Mouse (Mus musculus) embryonic facial prominence, embryonic 12.5 days (tissue): ENCODE measurements around the gene Unc5b. TPM values are rescaled to one million over a fixed set of nuclear protein-coding genes. Genes with fewer than 3 reads are reported as not detected.

Experiments
- ATAC-seq: fragments of 200-750 bp; cut with Nextera tagmentation; 2 replicates; pipeline ENCODE4 v1.8.0; 2017; ENCODE audit not compliant: insufficient number of reproducible peaks, insufficient read depth, low FRiP score, low TSS enrichment
- H3K27ac ChIP-seq: fragments of 300-500 bp; sonication (generic); 2 replicates; pipeline ENCODE4 v1.5.1; 2016; ENCODE audit warnings: mild to moderate bottlenecking
- H3K27me3 ChIP-seq: fragments of 300-500 bp; sonication (generic); 2 replicates; pipeline ENCODE4 v1.6.1; 2016; ENCODE audit warnings: mild to moderate bottlenecking, moderate library complexity
- H3K36me3 ChIP-seq: fragments of 300-500 bp; sonication (generic); 2 replicates; pipeline ENCODE4 v1.6.1; 2016; ENCODE audit warnings: mild to moderate bottlenecking
- H3K4me1 ChIP-seq: fragments of 300-500 bp; sonication (generic); 2 replicates; pipeline ENCODE4 v1.6.1; 2016
- H3K4me2 ChIP-seq: fragments of 300-500 bp; sonication (generic); replicated peaks from 2 replicates; pipeline ENCODE4 v1.6.1; 2016; ENCODE audit warnings: mild to moderate bottlenecking, moderate library complexity
- H3K4me3 ChIP-seq: fragments of 300-500 bp; sonication (generic); 2 replicates; pipeline ENCODE4 v1.5.1; 2016; ENCODE audit warnings: mild to moderate bottlenecking
- H3K9ac ChIP-seq: fragments of 300-500 bp; sonication (generic); 2 replicates; pipeline ENCODE4 v1.6.1; 2016; ENCODE audit warnings: mild to moderate bottlenecking, moderate library complexity
- H3K9me3 ChIP-seq: fragments of 300-500 bp; sonication (generic); 2 replicates; pipeline ENCODE4 v1.6.1; 2016; ENCODE audit warnings: mild to moderate bottlenecking, moderate library complexity
- WGBS: fragments of 180-500 bp; shearing (Covaris S2); methylation state at CpG from one replicate; pipeline ENCODE4 v1.1.7; 2016; 5-methylcytosine and 5-hydroxymethylcytosine counted together
- polyA plus RNA-seq: library from polyadenylated mRNA; unstranded; fragments of >200 nt; fragmentation: Nextera tagmentation; extraction: Ambion mirVana; gene quantifications from 2 replicates; pipeline ENCODE4 v1.2.1, GENCODE M21; 2016

Gene Unc5b
- polyA plus RNA-seq, 1 experiment from 2014 or later, result 6.3 TPM

DNA sequence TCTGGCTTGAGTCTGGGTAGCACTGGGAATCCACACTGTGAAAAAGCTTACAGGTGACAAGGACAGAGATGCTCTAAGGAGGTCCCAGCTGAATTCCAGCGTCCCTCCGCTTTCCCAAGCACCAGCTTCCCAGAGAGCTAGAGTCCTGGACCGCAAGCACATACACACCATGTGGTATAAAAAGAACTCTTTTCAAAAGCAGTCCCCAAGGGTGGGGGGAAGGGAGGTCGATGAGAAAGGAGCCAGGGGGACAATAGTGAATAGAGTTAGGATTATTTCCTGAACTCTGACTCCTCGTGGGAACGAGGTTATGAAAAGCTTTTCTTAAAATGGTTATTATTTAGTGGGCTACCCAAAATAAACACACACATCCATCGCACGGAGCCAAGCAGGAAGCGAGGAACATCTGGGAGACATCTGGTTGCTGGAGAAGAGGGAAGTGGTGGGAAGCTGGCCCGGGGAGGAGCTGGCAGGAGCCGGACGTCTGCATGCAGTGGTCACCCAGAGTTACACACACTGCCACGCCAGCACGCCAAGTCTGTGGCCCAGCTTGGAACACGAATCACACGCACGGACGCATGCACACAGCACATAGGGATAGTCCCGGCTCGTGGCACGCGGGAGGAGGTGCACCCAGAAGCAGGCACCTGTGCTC, 23.7 kb downstream of the Unc5b start:
- WGBS, result 21% methylated on average over 22 of the region's 22 CpGs
- H3K27me3 ChIP-seq, result 0 out of 2 replicates have a peak, but pooled peaks cover 6% of the 10 kb centered on the region
- H3K36me3 ChIP-seq, result no peaks in the 10 kb centered on the region
- ATAC-seq, result no peak
- H3K4me3 ChIP-seq, result no peak overlapping the region
- no peak overlapping the region for H3K9ac ChIP-seq
- peaks cover 68% of the 10 kb centered on the region for H3K4me1 ChIP-seq
- H3K4me2 ChIP-seq, result peak overlapping the region; percentile 35
- peak overlapping the region; percentile 66 for H3K27ac ChIP-seq
- no peaks in the 10 kb centered on the region for H3K9me3 ChIP-seq

DNA sequence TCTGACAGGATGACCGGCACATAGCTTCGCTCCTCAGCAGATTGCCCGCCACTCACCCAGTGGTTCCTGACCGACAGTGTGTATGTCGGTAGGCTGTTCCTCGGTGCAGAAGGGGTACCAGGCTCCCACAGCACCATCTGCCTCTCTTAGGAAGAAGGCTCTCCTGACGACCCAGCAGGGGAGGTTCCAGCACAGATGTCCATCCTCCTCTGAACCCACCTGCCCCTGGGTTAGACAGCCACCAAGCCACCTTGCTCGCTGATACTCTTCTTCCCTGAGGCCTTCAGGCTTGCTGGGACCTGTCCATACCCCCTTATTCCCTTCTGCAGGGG, 25.2 kb downstream of the Unc5b start:
- Histone ChIP-seq H3K27ac (no peak overlapping the region), H3K36me3 (no peaks in the 10 kb centered on the region), H3K9me3 (no peaks in the 10 kb centered on the region), H3K4me3 (no peak overlapping the region), H3K9ac (no peak overlapping the region), H3K27me3 (0 out of 2 replicates have a peak, but pooled peaks cover 6% of the 10 kb centered on the region), H3K4me1 (peaks cover 64% of the 10 kb centered on the region), H3K4me2 (no peak overlapping the region)
- WGBS, result 69% methylated on average over 8 of the region's 8 CpGs
- no peak for ATAC-seq

DNA sequence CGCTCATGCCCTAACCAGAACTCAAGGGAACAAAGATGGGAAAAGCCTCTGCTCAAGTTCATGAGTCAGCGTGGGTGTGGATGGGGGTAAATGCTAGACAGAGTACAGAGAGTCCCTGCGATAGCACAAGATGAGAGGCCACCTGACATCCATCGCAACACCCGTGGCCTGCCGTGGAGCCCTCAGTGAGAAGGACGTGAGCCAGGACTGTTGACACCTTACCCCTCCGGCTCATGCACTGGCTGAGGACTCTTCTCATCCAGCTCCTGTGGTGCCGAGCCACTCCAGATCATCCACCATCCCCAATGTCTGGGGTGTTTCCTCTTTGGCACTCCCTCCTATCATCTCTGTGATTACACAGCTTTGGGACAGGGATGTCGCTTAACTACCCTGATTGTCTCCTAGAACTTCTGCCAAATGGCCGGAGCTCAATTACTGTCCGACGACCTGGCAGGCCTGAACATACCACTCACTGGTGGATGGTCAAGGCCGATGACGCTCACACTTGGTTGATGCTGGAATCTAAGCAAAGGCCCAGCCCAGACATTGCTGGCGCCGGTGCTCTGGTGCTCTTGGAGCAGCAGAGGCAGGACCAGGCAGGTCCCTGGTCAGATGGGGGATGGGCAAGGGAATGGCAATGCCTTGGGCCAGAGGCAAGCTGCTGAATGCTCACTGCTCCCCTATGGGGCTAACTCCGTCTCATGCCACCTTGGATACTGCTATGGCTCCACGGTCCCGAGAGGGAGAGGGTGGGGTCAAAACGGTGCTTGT, 25.8 kb downstream of the Unc5b start:
- no peaks in the 10 kb centered on the region for H3K9me3 ChIP-seq
- no peak for ATAC-seq
- H3K36me3 ChIP-seq, result no peaks in the 10 kb centered on the region
- no peak overlapping the region for H3K27ac ChIP-seq
- no peak overlapping the region for H3K4me3 ChIP-seq
- peaks cover 6% of the 10 kb centered on the region; the same call in 1 of the 2 replicates for H3K27me3 ChIP-seq
- H3K9ac ChIP-seq, result no peak overlapping the region
- H3K4me1 ChIP-seq, result peaks cover 66% of the 10 kb centered on the region
- WGBS, result 69% methylated on average over 21 of the region's 21 CpGs
- H3K4me2 ChIP-seq, result no peak overlapping the region

DNA sequence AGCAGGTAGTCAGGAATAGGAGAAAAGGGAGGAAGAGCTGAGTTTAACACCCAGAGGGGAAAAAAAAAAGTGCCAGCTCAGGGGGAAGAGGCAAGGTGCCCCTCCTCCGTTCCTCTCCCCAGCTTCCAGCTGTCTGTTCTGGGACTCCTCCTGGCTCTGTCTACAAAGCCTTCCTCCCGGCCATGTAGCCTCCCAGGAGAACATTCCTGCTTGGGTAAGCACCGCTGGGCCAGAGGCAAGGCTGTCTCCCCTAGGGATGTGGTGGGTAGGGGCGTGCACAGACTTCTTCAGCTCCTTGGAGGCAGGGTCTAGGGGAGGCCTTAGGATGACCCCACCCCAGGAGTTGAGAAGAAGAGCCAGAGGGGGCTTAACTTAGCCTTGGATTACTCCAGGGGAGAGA, 26.5 kb downstream of the Unc5b start:
- WGBS, result 33% methylated on average over 4 of the region's 4 CpGs
- H3K9ac ChIP-seq, result no peak overlapping the region
- H3K36me3 ChIP-seq, result no peaks in the 10 kb centered on the region
- peaks cover 6% of the 10 kb centered on the region; the same call in 1 of the 2 replicates for H3K27me3 ChIP-seq
- no peak overlapping the region for H3K4me3 ChIP-seq
- no peaks in the 10 kb centered on the region for H3K9me3 ChIP-seq
- peaks cover 71% of the 10 kb centered on the region for H3K4me1 ChIP-seq
- no peak overlapping the region for H3K27ac ChIP-seq
- no peak for ATAC-seq
- H3K4me2 ChIP-seq, result no peak overlapping the region

DNA sequence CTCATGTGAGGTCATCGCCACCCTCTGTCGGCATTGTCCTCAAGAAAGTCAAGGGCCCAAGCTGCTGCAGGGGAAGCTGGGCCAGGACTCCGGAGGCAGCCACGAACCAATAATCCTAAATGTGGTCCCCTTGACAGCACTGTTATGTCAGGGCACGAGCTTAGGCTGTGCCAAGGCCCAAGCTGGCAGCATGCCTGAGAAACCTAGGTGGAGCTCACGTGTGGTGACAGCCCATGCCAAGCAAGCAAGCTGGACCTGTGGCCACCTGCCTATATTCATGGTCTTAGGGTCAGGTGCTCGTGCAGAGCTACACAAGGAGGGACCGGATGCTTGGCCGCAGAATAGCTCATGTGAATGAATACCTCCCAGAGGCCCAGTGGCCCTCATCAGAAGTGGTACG, 27.4 kb downstream of the Unc5b start:
- Histone ChIP-seq H3K4me2 (no peak overlapping the region), H3K4me1 (peaks cover 70% of the 10 kb centered on the region), H3K4me3 (no peak overlapping the region), H3K27ac (no peak overlapping the region), H3K9ac (no peak overlapping the region), H3K27me3 (no peaks in the 10 kb centered on the region; the same call in 1 of the 2 replicates), H3K36me3 (no peaks in the 10 kb centered on the region), H3K9me3 (no peaks in the 10 kb centered on the region)
- 91% methylated on average over 10 of the region's 10 CpGs for WGBS
- no peak for ATAC-seq

DNA sequence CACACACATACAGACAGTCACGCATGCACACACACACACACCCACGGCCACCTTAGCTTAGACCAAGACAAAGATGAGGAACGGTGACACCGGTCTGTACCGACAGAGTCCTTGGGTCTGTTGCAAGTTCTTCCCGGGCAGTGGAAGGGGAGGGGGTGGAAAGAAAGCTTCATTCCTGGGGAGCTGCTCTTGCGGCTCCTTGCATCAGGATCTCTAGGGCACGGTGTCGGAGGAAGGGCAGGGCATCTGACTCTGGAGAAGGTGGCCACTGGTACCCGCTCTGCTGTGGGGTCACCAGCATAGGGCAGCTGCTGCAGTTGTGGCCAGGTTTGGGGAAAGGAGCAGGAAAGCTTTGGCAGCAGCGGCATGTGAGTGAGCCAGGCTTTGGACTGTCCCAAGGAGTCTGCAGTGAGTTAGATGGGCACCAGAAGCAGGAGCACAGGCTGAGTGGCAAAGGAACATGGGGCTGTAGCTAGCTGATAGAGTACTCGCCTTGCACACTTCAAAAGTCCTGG, 29.4 kb downstream of the Unc5b start:
- 57% methylated on average over 12 of the region's 12 CpGs for WGBS
- H3K27me3 ChIP-seq, result no peaks in the 10 kb centered on the region; the same call in 1 of the 2 replicates
- no peak overlapping the region for H3K4me2 ChIP-seq
- H3K4me3 ChIP-seq, result no peak overlapping the region
- H3K27ac ChIP-seq, result no peak overlapping the region
- H3K36me3 ChIP-seq, result no peaks in the 10 kb centered on the region
- peaks cover 60% of the 10 kb centered on the region for H3K4me1 ChIP-seq
- no peak for ATAC-seq
- no peaks in the 10 kb centered on the region for H3K9me3 ChIP-seq
- no peak overlapping the region for H3K9ac ChIP-seq

DNA sequence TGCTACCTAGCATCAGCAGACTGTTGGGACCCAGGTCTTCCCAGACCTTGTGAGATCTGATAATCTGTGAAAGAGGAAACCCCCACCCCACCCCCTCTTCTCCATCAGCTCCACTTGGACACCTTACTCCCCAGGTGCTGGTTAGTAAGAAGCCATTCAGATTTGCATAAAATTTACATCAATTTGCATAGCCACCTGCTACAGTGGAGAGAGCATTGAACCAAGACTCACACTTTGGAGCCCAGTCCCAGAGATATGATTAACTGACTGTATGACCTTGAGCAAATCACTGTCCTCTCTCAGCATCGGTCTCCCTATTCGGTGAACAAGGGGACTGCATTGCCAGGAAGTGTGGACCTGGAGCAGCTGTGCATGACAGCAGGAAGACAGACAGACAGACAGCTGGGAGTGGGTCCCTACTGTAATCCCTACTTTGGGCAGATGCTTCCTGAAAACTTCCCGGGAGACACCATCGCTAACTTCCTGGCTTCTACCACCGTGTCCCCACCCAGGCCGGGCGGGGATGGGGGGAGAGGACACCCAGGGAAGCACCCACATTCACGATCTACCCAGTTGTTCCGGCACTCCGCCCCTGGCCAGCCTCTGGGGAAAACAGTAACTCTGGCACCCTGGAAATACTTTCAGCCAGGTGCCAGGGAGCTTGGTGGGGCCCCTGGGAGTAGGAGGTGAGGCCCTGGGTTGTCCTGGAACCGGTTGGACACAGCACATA, 30.0 kb downstream of the Unc5b start:
- no peak overlapping the region for H3K4me3 ChIP-seq
- no peaks in the 10 kb centered on the region for H3K36me3 ChIP-seq
- H3K9me3 ChIP-seq, result no peaks in the 10 kb centered on the region
- no peaks in the 10 kb centered on the region; the same call in 1 of the 2 replicates for H3K27me3 ChIP-seq
- peaks cover 57% of the 10 kb centered on the region for H3K4me1 ChIP-seq
- 37% methylated on average over 11 of the region's 11 CpGs for WGBS
- ATAC-seq, result no peak
- no peak overlapping the region for H3K9ac ChIP-seq
- no peak overlapping the region for H3K4me2 ChIP-seq
- no peak overlapping the region for H3K27ac ChIP-seq

DNA sequence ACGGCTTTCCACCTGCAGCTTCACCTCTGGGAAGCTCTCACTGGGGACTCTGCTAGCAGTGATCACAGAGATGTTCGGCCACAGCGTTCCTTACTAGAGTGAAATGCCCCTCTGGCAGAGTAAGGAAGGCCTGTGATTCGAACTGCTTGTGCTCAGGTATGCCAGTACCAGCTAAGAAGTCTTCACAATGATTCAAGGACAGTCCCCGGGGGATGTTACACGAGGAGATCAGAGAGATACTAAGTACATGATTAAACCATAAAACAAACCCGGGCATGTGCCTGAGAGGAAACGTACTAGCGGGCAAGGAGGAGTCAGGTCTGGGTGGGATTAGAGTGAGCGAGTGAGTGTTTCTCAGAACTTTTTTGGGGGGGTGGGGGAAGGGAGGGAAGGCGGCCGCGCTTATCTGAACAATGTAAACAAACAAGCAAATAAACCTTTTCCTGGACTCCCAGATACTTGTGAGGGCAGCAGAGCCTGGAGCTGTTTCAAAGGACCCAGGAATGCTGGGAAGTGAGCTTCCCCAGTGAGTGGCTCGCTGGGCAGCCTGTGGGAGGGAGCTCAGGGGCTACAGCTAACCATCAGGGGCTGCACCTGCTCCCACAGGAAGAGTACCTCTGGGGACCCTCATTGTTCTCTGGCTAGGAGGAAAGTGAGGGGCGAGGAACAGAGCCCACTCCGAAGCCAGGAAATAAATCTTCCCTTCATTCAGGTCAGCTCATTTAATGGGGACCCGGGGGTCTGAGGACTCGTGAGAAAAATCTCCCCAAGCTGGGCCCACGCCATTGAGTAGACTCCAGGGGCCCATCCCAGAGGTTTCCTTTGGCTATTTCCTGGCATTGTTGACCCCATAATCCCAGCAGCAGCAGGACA, 30.9 kb downstream of the Unc5b start:
- Histone ChIP-seq H3K9ac (no peak overlapping the region), H3K4me3 (no peak overlapping the region), H3K9me3 (no peaks in the 10 kb centered on the region), H3K27ac (no peak overlapping the region), H3K27me3 (no peaks in the 10 kb centered on the region; the same call in 1 of the 2 replicates), H3K36me3 (no peaks in the 10 kb centered on the region), H3K4me1 (peaks cover 53% of the 10 kb centered on the region), H3K4me2 (no peak overlapping the region)
- 11% methylated on average over 19 of the region's 19 CpGs for WGBS
- ATAC-seq, result no peak

DNA sequence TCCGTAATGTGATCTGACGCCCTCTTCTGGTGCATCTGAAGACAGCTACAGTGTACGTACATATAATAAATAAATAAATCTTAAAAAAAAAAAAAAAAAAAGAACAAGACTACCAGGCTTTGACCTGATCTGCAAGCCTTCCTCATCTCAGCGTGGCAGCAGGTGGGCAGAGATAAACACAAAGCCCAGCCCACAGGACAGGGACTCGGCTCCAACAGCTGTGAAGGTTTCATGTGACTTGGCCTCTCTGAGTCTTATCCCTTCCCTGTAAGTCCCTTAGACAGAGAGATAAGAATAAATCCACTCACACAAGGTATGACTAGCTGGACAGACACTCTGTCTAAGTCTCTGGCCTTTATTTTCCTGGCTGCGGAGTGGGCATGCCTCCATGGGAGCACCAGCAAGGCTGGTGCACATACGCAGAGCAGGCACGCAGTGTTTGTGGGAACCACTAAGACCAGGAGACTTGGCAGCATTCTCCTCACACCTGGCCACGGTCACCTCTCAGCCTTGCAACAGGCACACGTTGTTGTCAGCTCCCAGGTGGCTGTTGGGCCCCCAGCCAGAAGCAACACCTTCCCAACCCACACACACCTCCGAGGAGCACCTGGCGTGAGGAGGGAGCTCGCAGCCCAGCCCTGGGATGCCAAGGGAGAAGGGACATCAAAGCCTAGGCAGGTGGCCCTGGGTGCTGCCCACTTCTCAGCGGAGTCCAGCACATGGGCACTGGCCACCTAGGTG, 33.5 kb downstream of the Unc5b start:
- ATAC-seq, result no peak
- H3K4me2 ChIP-seq, result no peak overlapping the region
- H3K36me3 ChIP-seq, result no peaks in the 10 kb centered on the region
- H3K27me3 ChIP-seq, result peaks cover 5% of the 10 kb centered on the region; the same call in 1 of the 2 replicates
- H3K9me3 ChIP-seq, result no peaks in the 10 kb centered on the region
- H3K4me3 ChIP-seq, result no peak overlapping the region
- H3K4me1 ChIP-seq, result peaks cover 61% of the 10 kb centered on the region
- 83% methylated on average over 14 of the region's 14 CpGs for WGBS
- H3K27ac ChIP-seq, result no peak overlapping the region
- H3K9ac ChIP-seq, result no peak overlapping the region

DNA sequence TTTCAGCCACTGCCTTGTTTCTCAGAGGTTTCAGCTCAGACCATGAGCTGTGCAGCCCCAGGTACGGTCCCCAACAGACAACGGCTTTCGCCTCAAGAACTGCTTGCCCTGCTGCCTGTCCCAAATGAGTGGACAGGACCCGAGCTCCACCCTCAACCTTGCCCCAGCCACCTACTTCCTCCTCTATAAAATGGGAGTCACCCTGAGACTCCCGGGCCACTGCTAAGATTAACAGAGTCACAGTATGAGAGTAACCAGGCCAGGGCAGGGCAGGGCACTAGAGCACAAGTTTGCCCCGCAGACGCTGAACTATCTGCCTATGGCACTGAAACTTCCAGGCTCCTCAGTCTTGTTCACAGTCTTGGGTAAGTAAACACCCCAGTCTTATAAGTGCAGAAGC, 34.9 kb downstream of the Unc5b start:
- 85% methylated on average over 7 of the region's 7 CpGs for WGBS
- Histone ChIP-seq H3K27ac (no peak overlapping the region), H3K4me1 (peaks cover 61% of the 10 kb centered on the region)

More for the DNA sequence above, 34.9 kb downstream of the Unc5b start:
- no peaks in the 10 kb centered on the region for H3K36me3 ChIP-seq
- no peaks in the 10 kb centered on the region for H3K9me3 ChIP-seq
- no peak overlapping the region for H3K4me3 ChIP-seq
- no peak for ATAC-seq
- peaks cover 8% of the 10 kb centered on the region; the same call in 1 of the 2 replicates for H3K27me3 ChIP-seq
- no peak overlapping the region for H3K4me2 ChIP-seq
- no peak overlapping the region for H3K9ac ChIP-seq
